Mouse (Mus musculus): Measurements from ENCODE around the gene Trmu.

The Trmu gene

GRCm38 (mm10) chr15:85893871-85894270, 14.8 kb downstream of the Trmu start:
- no peak for ATAC-seq (ENCODE audit: insufficient number of reproducible peaks, low FRiP score, low TSS enrichment)

- peak; percentile 37; the same call in 1 of the 2 replicates for ATAC-seq (ENCODE audit: insufficient number of reproducible peaks, low FRiP score, low TSS enrichment)
Observed at GRCm38 (mm10) chr15:85896284-85896683, 17.2 kb downstream of the Trmu start.

DNA sequence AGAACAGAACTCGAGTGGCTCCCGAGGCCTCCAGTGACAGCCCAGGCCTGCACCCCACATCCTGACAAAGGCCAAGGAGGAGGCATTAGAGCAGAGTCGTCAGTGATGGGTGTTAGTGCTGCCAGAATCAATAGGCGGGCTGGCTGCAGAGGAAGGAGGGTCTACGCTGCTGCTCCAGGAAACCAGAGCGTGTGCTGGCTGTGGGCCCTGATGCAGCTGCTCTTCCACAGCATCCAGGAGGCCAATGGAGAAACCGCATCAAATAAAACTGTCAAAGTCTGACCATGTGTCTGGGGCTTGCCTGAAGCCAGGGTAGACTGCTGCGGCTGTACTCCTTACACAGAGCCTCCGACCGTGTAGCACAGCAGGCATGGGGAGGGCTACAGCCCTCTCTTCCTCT, 18.0 kb downstream of the Trmu start:
- ATAC-seq (ENCODE audit: insufficient number of reproducible peaks, low FRiP score, low TSS enrichment) = no peak

DNA sequence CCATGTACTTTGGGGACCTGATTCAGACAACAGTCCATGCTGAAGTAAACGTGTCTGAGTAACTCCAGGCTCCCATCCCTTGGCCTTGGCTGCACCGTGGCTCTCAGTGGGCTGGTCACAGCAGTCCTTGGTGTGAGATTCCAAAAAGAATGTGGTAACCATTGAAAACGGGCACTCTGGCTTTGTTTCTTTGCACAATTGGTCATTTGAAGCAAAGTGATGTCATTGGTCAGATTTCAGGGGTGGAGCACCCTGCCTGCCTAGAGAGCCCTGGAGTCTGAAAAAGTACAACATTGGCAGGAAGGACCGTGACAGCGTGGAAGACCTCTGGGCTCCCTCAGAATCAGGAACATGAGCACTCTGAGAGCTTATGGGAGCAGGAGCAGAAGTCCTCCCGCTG, 20.3 kb downstream of the Trmu start:
- ATAC-seq (ENCODE audit: insufficient number of reproducible peaks, low FRiP score, low TSS enrichment) = no peak

DNA sequence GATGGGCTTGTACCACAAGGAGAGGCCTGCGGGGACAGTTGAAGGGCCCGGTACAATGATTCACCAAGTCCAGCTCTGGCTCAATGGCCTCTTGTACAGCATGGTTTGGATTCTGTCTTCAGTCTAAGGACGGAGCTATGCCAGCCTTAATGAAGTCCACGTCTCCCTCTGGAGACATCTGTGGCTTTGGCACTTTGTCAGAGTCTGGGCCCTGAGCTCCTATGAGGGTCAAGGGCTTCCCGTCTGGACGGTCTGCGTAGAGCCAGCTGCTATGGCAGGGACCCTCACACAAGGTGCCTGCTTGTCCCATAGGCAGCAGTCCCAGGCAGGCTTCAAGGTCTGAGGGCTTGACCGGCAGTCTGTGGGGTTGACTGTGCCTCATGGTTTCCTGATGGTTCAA, 21.2 kb downstream of the Trmu start:
- no peak for ATAC-seq (ENCODE audit: insufficient number of reproducible peaks, low FRiP score, low TSS enrichment)

GRCm38 (mm10) chr15:85900801-85901200, 21.7 kb downstream of the Trmu start:
- ATAC-seq (ENCODE audit: insufficient number of reproducible peaks, low FRiP score, low TSS enrichment) = no peak

GRCm38 (mm10) chr15:85902505-85902904, 23.4 kb downstream of the Trmu start:
- ATAC-seq (ENCODE audit: insufficient number of reproducible peaks, low FRiP score, low TSS enrichment) = no peak

- ATAC-seq (ENCODE audit: insufficient number of reproducible peaks, low FRiP score, low TSS enrichment) = no peak
Observed at GRCm38 (mm10) chr15:85903826-85904225, 24.7 kb downstream of the Trmu start.

- ATAC-seq (ENCODE audit: insufficient number of reproducible peaks, low FRiP score, low TSS enrichment) = no peak
Observed at GRCm38 (mm10) chr15:85908660-85909491, 29.8 kb downstream of the Trmu start.

DNA sequence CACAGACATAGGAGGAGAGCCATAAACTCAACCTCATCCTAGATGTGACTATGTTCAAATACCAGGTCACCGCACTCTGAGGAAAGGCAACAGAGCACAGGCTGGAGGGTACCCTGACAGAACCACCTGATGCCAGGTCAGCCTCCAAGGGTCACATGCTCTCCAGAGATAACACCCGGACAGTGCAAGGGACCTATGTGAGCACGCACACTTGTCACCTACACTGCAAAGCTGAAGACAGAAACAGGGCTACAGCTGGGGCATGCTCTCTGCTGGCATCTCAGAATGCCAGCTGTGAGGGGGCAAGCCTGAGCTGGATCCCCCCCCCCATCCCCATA, 30.3 kb downstream of the Trmu start:
- ATAC-seq (ENCODE audit: insufficient number of reproducible peaks, low FRiP score, low TSS enrichment) = no peak

DNA sequence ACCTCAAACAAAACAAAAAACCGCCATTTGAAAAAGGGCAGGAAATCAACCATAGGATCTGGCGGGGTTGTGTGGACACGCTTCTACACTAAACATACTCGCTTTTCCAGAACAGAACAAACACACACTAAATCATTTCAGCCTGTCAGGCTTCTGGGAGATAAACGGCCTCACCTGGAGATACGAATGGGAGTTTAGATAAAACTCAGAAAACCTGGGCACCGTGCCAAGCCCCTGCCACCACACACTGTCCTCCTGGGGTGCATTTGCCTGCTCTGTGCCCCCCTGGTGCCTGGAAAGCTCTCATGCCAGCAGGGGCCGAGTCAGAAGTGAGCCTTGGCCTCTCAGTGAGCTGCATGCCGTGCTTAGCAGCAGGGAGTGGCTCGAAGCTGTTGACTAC, 30.8 kb downstream of the Trmu start:
- ATAC-seq (ENCODE audit: insufficient number of reproducible peaks, low FRiP score, low TSS enrichment) = no peak

DNA sequence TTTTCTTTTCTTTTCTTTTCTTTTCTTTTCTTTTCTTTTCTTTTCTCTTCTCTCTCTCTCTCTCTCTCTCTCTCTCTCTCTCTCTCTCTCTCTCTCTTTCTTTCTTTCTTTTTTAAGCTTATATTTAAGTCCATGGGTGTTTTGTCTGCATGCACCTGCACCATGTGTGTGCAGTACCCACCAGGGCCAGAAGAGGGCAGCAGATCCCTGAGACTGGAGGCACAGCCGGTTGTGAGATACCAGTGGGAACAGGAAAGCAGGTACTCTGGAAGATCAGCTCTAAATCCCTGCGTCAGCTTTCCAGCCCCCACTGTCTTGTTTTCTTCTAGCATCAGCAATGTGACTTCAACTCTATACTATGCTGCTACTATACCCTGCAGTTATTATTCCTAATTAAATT, 34.5 kb downstream of the Trmu start:
- ATAC-seq (ENCODE audit: insufficient number of reproducible peaks, low FRiP score, low TSS enrichment) = no peak

DNA sequence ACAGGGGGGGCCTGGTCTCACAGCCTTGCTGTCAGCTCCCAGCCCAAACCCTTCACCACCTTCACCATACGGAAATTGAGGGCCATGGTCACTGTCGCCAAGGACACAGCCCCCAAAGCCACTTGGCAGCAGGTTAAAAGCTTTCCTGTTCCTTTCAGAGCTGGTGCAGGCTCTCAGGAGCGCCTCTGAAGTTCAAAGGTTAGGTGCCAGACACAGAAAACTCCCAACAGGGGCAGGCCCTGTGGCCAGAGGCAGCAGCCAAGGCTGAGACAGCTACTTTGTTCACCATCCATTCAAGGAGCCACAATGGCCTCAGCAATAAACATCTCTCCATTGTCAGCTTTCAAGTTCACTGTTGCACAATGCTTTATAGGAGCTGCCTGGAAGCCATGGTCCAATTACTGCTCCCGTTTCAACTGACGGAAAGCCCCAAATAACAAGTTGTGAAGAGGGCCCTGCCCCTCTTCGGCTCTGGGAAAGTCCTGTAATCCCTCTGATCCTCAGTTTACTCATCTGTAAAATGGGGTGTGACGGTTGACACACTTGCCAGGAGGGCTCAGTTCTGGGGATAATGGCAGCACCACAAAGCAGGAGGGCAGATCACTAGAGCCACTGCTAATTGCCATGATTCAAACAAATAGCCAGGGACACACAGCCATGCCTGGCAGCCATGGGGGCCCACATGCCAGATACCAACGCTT, 40.2 kb downstream of the Trmu start:
- no peak for ATAC-seq (ENCODE audit: insufficient number of reproducible peaks, low FRiP score, low TSS enrichment)

GRCm38 (mm10) chr15:85919892-85920248, 40.8 kb downstream of the Trmu start:
- ATAC-seq (ENCODE audit: insufficient number of reproducible peaks, low FRiP score, low TSS enrichment) = no peak

- ATAC-seq (ENCODE audit: insufficient number of reproducible peaks, low FRiP score, low TSS enrichment) = no peak
Observed at GRCm38 (mm10) chr15:85921855-85922254, 42.7 kb downstream of the Trmu start.

DNA sequence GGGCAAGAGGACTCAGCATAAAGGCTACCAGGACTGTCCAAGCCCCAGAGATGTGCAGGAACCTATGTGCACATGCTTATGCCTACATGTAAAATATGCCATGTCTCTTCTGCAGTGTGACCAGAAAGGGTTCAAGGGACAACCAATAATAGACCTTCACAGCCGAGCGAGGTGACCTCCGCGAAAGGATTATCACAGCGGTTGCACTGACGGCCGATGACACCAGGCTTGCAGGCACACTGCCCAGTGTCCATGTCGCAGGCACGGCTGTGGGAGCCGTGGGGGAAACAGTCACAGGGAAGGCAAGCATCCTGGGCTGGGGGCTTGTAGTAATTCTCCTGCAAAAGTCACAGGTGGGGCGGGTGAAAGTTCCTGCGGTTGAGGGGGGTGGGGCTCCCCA, 49.0 kb downstream of the Trmu start:
- ATAC-seq (ENCODE audit: insufficient number of reproducible peaks, low FRiP score, low TSS enrichment) = no peak

- no peak for ATAC-seq (ENCODE audit: insufficient number of reproducible peaks, low FRiP score, low TSS enrichment)
Observed at GRCm38 (mm10) chr15:85935627-85936049, 56.5 kb downstream of the Trmu start.

Measured in cerebellum, adult (tissue).